Mouse (Mus musculus): Measurements from ENCODE around the gene Tmem170b. TPM values are rescaled to one million over a fixed set of nuclear protein-coding genes. Genes with fewer than 3 reads are reported as not detected.

Tmem170b gene
- polyA plus RNA-seq, 1 experiment, result 20.4 TPM

GRCm38 (mm10) chr13:41689598-41690045 is 83.9 kb downstream of the Tmem170b start:
- DNase-seq (ENCODE audit: low read depth), result no peak
- TF ChIP-seq CTCF (IDR thresholded peaks at IDR 0.05; ENCODE audit: borderline replicate concordance, extremely low read depth, insufficient read depth, insufficient read length), result no peak
- TF ChIP-seq POLR2A (IDR thresholded peaks at IDR 0.05; ENCODE audit: borderline replicate concordance, extremely low read depth, insufficient read depth, insufficient read length, poor library complexity, severe bottlenecking), result no peak

Other genes with a start within 250 kb of the Tmem170b start
- 14.1 and 14.2 TPM in 2 replicates for gene Nedd9, start 118.5 kb upstream of the Tmem170b start, polyA plus RNA-seq (2012; rRNA removed)
- 0.38 and 0.59 TPM in 2 replicates for gene Adtrp, start 241.8 kb downstream of the Tmem170b start, polyA plus RNA-seq (2012; rRNA removed)